Mouse (Mus musculus): Measurements from ENCODE around the gene Pex1. TPM values are rescaled to one million over a fixed set of nuclear protein-coding genes. Genes with fewer than 3 reads are reported as not detected.
"Not testable (repeated sequence)": the region's sequence is repeated elsewhere in the genome, so short reads cannot be mapped to it uniquely, and the experiment has no call there.

Pex1 gene
- total RNA-seq, 4 experiments from 2014 or later, result 4.6 to 8.1 (median 7.1) TPM

DNA sequence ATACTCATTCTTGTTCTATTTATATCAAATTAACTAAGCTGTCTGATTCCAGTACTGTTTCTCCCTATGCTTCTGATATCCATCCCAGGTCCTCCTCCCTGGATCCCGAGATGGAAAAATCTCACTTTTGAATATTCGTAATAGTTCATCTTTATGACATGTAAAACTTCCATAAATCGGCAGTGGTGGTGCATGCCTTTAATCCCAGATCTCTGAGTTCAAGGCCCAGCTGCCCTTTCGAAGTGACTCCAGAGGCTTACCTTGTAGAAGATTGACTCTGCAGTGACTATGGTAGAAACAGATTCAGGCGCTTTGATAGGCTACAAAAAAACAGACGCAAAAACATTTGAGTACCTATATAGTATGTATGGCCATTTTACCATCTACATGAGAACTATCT is 48.8 kb downstream of the Pex1 start:
- no peak for DNase-seq (ENCODE audit: low spot score in 2 of 2)

DNA sequence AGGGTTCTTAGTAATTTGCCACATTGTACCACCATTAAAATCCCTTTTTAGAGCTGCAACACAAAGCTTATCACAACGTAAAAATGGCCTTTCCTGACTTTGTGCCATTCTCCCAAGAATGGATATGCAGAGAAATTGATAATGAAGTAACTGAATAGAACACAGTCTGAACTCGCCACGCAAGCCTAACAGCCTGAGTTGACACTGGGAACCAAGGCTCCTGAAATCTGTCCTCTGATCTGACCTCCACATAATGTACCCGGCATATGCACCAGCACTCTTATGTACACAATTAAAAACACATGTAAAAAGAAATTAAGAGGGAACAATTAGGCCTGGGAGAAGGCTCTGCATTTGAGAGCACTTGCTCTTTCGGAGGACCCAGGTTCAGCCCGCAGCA is 49.5 kb downstream of the Pex1 start:
- DNase-seq (ENCODE audit: low spot score in 2 of 2), result no peak

DNA sequence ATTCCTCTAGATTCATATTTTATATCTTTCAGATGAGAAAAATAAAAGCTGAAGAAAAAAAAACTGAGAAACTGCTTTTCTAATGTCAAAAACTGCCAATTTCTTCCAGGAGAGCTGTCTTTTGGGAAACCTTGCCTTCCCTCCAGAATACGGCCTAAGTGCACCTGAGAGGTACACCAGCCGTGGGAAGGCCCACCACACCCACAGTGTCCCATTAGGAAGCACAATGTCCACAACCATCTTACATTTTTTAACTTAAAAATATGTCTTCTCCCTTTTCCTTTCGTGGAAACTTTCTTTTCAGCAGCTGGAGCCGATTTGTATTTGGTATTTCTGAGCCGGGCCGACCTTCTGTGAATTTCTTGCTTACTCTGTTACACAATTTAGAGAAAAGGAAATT is 50.7 kb downstream of the Pex1 start:
- no peak for DNase-seq (ENCODE audit: low spot score in 2 of 2)

DNA sequence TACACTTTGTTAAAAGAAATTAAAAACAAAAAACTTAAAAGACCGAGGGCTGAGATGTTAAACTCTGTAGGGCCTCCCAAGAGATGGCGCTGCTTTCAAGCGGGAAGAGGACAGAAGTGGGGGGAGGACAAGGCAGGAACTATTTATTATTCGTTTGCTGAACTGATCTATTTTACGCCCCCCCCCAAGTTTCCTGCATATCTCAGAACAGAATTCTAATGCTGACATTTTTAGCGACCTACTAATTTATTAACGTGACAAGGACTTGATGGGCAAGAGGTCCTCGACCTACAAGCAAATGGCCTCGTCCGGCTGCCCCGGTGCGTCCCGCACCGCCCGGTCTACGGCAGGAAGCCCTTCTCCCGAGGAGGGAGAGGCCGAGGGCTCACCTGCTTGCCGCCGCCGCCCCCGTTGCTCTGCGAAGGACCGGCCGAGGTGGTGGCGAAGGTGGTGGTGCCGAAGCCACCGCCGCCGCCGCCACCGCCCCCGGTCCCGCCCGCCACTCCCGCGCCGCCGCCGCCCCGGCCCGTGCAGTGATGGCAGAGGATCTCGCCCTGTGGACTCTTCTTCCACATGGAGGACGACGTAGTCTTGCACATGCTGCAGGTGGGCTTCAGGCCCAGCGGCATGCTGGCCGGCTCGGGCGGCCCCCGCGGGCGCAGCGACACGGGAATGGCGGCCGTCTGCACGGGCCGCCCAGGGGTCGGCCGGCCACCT is 51.3 kb downstream of the Pex1 start:
- DNase-seq (ENCODE audit: low spot score in 2 of 2), result peak in 1 of 2 experiments; percentile 4

DNA sequence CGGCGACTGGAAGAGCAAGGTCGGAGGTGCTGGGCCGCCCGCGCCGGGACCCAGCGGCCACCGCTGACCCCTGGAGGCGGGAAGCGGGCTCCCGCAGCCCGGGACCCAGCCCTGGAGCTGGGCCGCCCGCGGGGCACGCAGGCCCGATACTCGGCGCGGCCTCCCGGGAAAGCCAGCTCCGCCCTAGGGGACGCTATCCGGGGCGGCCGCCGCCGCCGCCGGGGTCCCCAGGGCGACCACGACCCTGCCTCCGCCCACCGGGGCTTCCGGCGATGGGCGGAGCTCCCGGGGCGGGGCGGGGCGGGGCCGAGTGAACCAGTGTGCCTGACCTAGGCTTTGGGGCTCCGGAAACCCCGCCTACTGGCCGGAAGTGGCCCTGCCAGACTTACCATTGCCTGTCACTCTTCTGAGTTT is 51.8 kb downstream of the Pex1 start:
- peak; percentile 85 to 91 for DNase-seq (ENCODE audit: low spot score in 2 of 2)

DNA sequence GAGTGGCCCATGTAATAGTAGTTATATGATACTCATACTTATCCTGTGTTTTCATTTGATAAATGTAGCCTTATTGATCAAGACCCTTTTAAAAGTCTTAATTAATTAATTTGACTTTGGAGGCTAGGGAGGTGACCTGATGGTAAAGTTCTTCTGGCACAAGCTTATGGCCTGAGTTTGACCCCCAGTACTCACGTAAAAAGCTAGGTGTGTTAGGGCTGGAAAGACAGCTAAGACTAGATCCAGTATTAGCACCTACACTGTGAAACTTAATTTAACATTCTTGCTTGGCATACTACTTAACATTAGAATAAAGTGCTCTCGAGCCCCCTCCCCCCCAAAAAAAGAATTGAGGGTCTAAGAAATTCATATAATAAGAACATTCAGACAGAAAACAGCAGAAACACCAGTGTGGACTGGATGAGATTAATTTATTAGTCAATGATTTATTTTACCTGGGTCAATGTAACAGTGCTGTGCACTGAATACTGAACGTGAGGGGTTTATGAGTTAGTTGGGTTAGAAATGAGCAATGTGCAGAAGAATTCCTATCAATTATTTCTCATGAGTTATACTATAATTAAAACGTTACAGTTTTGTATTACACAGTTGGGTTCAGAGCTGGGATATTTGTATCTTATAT is 52.5 kb downstream of the Pex1 start:
- DNase-seq (ENCODE audit: low spot score in 2 of 2), result no peak

DNA sequence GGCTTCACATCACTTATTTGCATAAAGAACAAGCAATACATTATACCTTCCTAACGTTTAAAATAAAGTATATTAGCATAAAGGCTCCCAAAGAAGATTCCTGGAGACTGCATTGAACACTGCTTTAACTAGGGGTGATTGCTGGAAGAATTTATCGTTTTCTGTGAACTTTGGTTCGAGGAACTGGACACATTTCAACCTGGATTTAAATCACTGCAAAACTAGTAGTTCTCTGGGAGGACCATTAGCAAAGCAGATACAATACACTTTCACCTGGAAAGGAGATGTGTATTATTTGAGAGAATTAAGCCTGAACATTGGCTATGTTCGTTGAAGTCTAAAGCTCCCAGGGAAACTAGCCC is 53.0 kb downstream of the Pex1 start:
- no peak for DNase-seq (ENCODE audit: low spot score in 2 of 2)

DNA sequence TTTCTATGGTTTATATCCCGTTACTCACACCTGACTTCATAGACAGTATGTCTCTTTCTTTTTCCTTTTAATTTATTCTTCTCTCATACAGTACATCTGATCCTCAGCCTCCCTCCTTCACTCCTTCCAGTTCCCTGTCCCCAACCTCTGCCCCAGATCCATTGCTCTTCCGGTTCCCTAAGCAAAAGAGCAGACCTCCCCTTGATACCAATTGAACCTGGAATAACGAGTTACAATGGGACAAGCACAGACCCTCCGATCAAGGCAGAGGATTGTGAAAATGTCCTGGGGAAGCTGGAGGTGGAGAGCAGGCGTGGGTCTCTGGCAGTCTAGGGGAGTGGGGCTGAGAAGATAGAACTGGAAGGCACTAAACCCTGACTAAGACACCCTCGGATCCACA is 55.0 kb downstream of the Pex1 start, which contains the start of gene Tmbim7:
Gene Tmbim7 (plus strand): TSS at position 301 of the 400 bp plus-strand sequence.
- DNase-seq (ENCODE audit: low spot score in 2 of 2), result no peak

DNA sequence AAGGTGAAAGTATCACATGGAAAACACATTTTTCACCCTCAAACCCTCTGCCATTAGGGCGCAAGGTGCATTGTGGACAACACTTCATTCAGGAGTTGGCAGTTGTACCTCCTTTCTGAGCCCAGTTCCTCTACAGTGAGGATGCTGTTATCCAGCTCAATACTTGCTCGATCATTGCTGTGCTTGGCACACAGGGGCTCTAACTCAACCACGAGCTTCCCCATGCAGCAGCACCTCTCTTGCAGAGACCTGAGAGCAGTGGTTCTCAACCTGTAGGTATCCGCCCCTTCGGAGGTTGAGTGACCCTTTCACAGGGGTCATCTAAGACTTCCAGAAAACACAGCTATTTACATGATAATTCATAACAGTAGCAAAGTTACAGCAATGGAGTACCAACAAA is 55.8 kb downstream of the Pex1 start:
- no peak for DNase-seq (ENCODE audit: low spot score in 2 of 2)

DNA sequence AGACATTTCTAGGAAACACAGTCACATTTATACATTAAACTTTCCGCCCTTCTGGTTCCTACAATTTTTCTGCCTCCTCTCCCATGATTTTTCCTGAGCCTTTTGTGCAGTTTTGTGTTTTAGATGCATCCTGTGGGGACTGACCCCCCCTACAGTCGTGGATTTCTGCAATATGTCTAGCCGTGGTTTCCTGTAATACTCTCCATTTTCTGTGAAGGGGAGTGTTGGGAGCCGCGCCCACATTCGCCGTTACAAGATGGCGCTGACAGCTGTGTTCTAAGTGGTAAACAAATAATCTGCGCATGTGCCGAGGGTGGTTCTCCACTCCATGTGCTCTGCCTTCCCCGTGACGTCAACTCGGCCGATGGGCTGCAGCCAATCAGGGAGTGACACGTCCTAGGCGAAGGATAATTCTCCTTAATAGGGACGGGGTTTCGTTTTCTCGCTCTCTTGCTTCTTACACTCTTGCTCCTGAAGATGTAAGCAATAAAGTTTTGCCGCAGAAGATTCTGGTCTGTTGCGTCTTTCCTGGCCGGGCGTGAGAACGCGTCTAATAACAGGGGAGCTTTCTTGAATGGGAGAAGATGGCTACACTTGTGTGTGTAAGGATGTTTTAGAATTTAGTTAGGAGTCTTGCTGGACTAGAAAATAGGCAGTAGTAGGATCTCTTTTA is 57.2 kb downstream of the Pex1 start:
- not testable (repeated sequence) for DNase-seq (ENCODE audit: low spot score in 2 of 2)

DNA sequence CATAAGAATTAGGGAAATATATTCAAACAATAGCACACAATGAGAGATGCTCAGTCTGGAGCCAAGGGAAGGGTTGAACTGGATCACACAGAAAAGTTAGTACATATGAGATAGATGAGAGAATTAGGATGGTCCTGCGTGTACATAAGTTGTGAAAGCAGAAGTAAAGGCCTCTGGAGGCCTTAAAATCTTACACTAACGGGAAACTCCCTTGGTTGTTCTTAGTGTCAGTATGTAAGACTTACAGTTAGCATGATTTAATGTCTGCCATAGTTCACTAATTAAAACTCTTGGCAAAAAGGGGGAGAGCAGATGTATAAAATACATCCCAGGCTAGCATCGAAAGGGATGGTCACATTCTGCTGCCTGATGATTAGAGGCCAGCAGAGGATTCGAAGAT is 57.9 kb downstream of the Pex1 start:
- no peak for DNase-seq (ENCODE audit: low spot score in 2 of 2)

DNA sequence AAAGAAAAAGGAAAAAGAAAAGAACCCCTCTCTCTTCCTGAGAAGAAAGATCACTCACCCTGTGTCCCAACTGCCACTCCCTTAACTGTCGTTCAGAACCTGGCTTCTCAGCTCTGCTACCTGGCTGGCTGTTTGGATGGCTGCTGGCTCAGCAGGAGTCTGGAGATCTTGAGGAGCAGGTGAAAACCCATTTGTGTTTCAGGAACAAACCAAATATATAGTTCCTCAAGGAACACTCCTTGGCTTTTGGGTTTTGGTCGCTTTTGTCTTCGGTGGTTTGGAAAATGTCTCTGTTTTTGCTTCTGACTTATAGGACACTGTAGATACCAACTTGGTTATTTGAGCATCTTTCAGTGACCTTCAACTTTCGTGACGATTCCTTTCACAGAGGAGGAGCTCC is 61.2 kb downstream of the Pex1 start, which contains the start of gene Gatad1:
Gene Gatad1 (minus strand): TSS at position 101 of the 400 bp plus-strand sequence.
- DNase-seq (ENCODE audit: low spot score in 2 of 2), result no peak

DNA sequence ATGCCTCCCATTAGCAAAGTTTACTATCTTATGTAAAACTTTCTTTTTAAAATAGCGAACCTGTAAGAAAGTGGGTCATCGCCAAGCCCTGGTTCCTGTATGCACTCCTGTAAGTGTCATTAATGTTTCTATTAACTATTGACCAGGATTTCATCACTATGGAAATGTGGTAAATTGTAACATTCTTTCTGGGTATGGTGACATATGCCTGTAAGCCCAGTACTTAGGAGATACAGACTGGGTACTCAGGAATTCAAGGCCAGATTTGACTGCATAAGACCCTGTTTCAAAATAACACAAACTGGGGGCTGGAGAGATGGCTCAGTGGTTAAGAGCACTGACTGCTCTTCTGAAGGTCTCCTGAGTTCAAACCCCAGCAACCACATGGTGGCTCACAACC is 69.4 kb downstream of the Pex1 start:
- no peak for DNase-seq (ENCODE audit: low spot score in 2 of 2)

DNA sequence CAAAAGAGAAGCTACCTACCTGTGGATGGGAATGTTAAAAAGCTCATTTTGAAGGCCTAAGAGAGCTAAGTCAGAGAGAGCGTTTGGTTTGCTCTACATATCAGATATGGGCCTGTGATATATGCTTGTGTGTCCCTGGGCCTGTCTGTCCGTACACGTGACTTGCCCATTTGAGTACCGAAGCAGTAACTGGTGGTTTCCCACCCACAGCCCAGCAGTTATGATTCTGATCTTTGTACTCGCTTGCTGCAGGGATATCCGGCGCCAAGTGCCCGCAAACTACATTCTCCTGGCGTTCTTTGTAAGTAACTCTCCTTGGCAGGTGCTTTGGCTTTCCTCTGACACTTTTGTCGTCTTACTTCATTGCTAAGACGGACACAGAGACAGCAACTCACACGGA is 70.7 kb downstream of the Pex1 start:
- no peak for DNase-seq (ENCODE audit: low spot score in 2 of 2)

DNA sequence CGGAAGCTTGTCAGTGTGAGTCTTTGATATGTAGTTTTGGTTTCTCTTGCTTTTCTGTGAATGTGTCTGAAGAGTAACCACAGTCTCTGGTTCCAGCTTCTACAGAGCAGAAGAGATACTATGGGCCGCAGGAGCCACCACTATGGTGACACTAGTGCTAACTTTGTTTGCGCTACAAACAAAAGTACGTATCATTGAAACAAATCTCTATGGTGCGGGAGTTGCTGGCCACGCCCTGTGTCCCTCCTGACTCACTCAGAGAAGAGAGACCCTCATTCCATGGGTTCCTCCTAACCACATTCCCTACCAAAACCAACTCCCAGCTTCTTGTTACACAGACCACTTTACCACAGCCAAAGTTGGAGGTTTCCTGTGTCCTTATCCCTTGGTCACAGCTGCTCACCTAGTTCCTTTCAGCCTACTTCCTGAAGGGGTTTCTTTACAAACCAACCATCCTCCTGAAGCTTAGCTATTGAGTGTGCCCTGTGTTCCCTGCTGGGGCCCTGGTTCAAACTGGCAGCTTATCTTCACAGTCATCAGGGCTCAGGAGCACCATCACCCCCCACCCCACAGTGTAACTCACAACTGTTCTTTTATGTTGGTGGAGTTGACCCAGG is 74.2 kb downstream of the Pex1 start:
- no peak for DNase-seq (ENCODE audit: low spot score in 2 of 2)

Small RNA genes within 50 kb of the gene (microRNA-seq; reads per million reads assigned to microRNA genes)
- not detected for gene Gm26238

Other genes starting within 250 kb of the Pex1 start
- 10 to 100 TPM; 10.4 to 12.6 (median 10.5) TPM for gene Fam133b, start 52.2 kb upstream of the Pex1 start, total RNA-seq (2022)
- 1 to 10 TPM; 1.9 to 5.3 (median 2.7) TPM for gene 1700109H08Rik, start 24.5 kb upstream of the Pex1 start, total RNA-seq (2022)
- gene Rbm48, start 519 bp downstream of the Pex1 start, total RNA-seq (2022), result 1 to 10 TPM; 5.2 to 9.2 (median 7.6) TPM
- not detected for gene Tmbim7, start 55.1 kb downstream of the Pex1 start, total RNA-seq (2022)
- 10 to 100 TPM; 76.7 to 91.0 (median 88.0) TPM for gene Gatad1, start 61.1 kb downstream of the Pex1 start, total RNA-seq (2022)
- 10 to 100 TPM; 17.7 to 21.2 (median 18.3) TPM for gene Ankib1, start 206.9 kb downstream of the Pex1 start, total RNA-seq (2022)
- gene Krit1, start 207.1 kb downstream of the Pex1 start, total RNA-seq (2022), result 10 to 100 TPM; 11.4 to 16.0 (median 12.7) TPM
- not detected for gene Lrrd1, start 249.1 kb downstream of the Pex1 start, total RNA-seq (2022)

Data from gastrocnemius, adult 8-10 months (tissue).